Mouse (Mus musculus): ENCODE data around the gene E330021D16Rik. TPM values are rescaled to one million over a fixed set of nuclear protein-coding genes. Genes with fewer than 3 reads are reported as not detected.

E330021D16Rik gene
- total RNA-seq, 2 experiments from 2014 or later: not detected

Other genes with a start within 250 kb of the E330021D16Rik start
- under 1 TPM; 0.07 to 0.22 TPM for gene Grin2b, start 242.1 kb downstream of the E330021D16Rik start, total RNA-seq (2021)
- gene Gm8994, start 88.0 kb downstream of the E330021D16Rik start, total RNA-seq (2021): not detected
- gene Atf7ip, start 90.6 kb upstream of the E330021D16Rik start, total RNA-seq (2021): 10 to 100 TPM; 34.9 to 50.4 TPM
- gene Plbd1, start 246.4 kb upstream of the E330021D16Rik start, total RNA-seq (2021): 10 to 100 TPM; 32.2 to 75.7 TPM

Measured in adrenal gland, adult 18-20 months (tissue).